Mouse (Mus musculus) retina, adult 2 months (tissue): ENCODE measurements around the gene 5430419D17Rik.
A peak's percentile ranks its signal among the peaks of the same experiment; 100 is the strongest.

Experiments used
- DNase-seq: peaks from one replicate; pipeline ENCODE4 v3.0.0-alpha.2; 2012; ENCODE audit warnings: low read depth, low spot score

Gene 5430419D17Rik

DNA sequence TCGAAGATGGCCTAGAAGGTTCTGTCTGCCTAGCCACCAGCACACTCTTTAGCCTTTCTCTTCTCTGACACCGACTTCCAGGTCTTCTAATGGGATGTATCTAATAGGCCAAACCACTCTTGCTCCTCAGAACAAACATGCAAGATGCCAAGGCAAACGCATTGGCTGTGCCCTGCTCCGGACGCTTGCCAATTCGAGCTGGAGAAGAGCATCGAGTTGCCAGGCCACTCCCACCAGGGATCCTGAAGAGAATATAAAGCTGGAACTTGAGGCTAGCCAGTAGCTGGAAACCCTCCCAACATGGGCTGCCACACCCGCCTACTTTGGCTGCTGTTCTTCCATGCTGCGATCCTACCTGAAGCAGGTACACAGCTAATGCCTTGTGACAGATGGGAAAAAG is at the start of gene 5430419D17Rik:
TSS of gene 5430419D17Rik (plus strand) at position 282 of the 400 bp plus-strand sequence.
- no peak for DNase-seq

DNA sequence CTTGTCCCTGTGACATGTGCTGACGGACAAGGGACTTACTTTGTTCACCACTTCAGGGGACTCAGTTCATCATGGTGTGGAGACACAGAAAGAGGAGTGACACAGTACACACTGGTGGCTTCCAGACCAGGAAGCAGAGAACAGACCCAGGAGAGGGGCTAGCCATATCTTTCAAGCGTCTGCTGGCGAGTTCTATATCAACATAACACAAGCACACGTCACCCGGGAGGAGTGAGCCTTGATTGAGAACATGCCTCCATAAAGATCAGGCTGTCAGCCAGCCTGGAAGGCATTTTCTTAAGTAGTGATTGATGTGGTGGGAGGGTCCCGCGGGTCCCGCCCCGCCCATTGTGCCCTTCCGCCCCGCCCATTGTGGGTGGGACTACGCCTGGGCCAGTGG is 44.2 kb upstream of the 5430419D17Rik start:
- no peak for DNase-seq

DNA sequence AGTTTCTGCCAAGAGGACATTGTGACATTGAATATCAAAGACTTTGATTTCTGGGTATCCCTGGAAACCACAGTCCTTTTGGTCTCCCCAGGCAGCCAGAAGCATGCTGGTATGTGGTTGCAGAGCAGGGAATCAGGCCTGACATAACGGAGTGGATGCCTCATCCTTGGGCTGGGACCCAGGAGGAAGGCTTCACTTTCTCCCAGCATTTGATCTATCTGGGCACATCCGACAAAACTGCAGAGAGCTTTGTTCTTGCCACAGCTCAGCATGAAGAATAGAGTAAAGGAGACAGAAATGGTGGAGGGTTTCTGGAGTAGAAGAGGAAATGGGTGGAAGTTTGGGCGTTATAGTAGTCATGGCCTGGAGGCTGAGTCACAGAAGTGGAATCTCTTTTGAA is 41.0 kb upstream of the 5430419D17Rik start:
- DNase-seq, result no peak

DNA sequence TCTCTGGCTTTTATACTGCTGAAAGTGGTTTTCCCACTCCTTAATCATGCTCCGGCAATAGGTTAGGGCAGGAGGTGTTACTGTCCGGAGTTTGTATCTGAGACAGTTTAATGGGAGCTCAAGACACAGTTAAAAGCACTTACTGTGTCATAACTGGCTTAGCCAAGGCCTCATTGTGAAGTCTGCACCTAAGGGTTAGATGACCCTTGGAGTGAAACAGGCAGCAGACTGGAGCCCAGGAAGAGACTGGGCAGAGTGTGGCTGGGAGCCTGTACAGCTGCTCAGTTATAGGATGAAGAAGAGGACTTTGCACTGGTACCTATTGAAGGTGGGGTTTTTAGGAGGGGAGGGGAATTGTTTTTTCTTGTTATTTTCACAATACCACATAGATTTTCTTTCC is 28.0 kb upstream of the 5430419D17Rik start, which contains the start of gene 4933402N03Rik:
TSS of gene 4933402N03Rik (minus strand) at position 101 of the 400 bp plus-strand sequence.
- no peak for DNase-seq

DNA sequence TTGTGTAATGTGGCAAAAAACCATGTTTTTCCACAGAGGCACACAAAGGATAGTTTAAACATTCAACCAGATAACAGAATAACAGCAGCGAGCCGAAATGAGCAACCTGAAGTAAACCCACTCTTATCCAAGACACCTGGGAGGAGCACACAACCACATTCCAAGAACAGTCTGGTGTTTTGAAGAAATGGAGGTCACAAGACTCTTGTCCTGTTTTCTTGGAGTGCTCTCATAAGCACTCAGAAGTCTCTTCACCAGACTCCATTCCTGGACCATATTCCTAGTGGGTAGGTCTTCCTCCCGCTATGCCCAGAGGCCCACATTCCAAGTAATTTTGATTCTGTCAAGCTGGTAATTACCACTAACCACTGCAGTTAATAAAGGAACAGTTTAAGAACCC is 24.0 kb upstream of the 5430419D17Rik start:
- no peak for DNase-seq

DNA sequence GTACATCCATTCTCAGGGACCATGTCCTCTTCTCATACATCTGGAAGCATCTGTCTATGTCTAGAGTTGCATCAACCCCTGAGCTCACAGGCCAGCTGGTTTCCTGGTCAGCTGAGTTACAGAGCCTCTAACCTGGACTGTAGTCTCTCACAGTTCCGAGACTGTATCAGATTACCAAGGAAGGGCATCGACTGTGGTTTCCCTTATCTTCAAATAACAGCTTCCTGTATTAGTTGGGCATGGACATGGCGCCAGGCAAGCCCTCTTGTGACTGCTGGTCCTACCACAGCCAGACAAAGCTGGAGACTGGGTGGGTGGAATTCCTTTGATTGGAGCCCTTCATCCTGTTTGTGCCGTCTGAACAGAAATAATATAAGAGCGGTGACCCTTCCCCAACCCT is 21.2 kb upstream of the 5430419D17Rik start:
- no peak for DNase-seq

DNA sequence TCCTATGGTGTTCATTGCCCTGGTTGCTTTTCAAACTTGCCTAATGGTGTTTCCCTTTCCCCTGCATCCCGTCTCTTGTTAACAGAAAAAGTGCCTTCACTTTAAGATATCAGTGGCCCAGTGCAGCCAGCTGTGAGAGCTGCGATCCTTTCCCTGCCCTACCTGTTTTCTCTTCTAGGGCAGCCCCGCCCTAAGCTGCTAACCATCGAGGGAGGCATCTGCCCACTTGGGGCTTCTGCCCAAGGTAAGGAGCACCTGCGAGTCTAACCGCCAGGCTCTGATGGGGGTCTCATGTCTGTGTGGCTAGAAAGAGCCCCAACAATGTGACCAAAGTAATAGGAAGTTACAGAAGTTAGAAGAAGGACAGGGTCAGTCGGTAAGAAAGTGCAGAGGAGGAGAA is 12.0 kb upstream of the 5430419D17Rik start:
- DNase-seq, result no peak

DNA sequence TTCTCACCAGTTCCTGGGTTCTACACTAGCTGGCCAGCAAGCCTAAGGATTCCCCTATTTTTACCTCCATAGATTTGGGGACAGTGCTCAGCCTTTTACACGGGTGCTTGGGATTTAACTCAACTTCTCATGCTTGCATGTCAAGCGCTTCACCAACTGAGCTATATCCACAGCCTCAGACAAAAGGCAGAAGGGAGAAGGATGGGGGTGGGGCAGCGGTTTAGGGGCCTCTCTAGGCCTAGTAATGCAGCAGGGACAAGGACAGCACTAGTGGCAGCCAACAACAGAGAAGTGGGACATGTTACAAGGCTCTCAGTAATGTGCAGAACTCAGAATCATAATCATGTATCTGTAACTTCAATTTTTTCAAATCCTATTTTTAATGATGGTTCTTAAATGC is 6.4 kb upstream of the 5430419D17Rik start:
- DNase-seq, result no peak

DNA sequence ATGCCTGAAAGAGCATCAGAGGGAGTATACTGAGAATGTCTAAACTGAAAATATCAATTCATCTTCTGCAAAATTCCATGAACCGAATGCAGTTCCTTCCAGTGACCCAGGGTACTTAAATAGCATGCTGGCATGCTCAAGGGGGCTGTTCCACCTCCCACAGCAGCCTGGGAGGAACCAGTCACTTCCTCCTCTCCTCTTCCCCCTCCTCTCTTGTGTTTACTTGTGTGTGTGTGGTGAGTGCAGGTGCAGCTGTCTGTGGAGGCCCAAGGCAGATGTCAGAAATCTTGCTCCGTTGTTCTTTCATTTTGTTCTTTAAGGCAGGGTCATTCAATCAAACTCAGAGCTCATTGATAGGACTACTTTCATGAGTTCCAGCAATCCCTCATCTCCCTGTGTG is 5.1 kb upstream of the 5430419D17Rik start:
- no peak for DNase-seq

DNA sequence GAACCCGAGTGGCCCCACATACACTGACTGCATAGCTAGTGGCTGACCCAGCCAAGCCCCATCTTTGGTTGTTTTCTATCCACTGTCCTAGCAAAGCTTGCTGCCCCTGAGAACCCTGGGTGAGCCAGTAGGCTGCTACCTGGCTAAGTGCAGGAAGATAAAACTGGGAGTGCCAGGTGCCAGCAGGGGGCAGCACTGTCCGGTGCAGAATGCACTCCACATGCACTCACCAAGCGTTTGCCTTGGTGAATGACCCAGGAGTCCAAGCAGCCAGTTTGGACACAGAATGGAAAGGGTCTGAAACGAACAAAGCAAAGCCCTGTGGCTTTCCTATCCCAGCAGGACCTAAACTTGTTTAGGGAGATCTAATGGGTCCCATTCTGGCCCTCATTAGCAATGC is 8.5 kb downstream of the 5430419D17Rik start:
- peak; percentile 63 for DNase-seq

DNA sequence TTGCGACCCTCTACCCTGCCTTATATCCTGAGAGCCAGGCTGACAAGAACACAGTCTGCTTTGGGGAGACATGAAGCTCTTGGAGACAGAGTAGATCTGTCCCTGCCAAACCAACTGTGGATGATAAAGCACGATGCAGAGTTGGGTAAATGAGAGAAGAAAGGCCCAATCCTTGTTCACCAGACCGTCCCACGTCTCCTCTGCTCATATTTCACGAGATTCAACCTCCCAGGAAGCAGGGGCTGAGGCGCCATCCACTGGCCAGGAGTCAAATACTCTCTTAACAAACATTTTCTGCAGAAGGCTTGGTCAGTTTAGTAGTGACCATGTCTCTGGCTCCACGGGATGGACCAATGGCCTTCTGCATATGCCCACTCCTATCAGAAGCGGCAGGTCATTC is 10.1 kb downstream of the 5430419D17Rik start:
- no peak for DNase-seq

DNA sequence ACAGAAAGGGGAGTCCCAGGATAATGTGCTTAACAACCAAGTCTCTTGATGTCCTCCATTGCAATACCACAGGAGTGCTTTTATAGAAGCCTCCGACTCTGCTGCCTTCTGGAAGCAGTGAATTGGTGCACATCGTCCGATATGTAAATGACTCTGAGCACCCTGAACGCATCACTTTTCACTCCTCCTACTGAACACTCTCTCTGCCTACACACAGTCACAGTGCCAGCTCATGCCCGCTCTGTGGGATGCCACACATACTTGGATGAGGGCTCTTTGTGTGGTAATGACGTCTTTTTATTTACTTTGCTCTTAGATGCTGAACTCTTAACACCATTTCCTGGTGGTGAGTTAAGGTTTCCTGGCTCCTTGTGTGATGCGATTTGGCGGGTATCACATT is 12.8 kb downstream of the 5430419D17Rik start:
- DNase-seq, result no peak

DNA sequence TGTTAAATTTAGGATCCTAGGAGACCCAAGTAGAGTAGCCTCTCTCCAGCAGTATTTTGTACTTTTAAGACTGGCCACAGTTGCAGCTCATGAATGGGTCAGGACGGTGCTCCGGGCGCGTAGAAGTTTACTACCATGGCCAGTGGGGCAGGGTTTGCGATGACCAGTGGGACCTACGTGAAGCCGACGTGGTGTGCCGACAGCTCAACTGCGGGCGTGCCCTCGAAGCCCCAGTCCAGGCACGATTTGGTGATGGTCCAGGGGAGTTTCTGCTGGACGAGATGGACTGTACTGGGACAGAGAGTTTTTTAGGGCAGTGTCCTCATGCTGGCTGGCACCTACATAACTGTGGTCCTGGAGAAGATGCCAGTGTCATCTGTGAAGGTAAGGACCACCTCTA is 13.8 kb downstream of the 5430419D17Rik start:
- no peak for DNase-seq

DNA sequence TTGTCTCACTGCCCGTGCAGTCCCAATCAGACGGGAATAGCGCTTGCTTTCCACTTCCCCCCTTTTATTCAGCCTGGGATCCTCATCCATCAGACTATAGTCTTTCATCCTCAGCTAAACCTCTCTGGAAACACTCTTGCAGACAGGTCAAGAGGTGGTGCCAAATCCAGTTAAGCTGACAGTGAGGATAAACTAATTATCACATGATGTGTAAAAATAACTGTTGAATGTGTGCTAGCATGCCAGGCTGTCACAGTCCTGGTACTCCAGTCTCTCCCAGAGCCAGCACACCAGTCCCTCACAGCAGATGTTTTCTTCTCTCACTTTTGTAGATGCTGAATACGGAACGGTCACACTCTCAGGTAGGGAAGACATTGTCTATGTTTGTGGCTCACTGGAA is 48.9 kb downstream of the 5430419D17Rik start:
- peak; percentile 57 for DNase-seq

DNA sequence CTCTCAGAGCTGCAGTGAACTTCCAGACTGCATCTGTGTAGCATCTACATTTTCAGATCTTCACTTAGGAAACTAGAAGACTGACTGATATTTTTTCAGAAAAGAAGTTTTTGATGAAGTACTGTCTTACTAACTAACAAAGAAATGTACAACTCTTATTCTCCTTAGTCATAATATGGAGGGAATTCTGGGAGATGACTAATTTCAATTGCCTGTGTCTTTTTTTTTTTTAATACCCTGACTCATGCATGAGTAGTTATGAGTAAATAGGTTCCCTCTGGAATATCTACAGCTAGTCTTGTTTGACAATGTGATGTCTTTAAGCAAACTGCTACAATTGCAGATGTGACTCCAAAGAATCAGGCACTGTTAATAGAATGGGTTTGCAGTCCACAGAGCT is 61.9 kb downstream of the 5430419D17Rik start:
- DNase-seq, result no peak

DNA sequence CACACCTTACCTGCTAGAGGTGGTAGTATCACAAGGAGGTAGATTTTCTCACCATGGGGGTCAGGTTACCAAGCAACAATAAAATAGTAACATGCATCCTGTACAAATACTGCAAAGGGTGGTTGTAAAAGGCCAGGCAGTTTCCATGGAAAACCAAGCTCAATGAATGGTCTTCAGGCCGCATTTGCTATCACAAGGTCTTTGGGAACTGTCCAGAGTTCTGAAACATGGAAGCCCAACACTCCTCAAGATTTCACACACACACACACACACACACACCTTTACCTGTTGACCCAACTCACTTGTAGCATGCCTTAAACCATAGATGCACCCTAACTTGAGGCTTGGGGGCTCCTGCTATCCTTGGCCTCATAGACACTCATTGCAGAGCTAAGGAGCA is 70.8 kb downstream of the 5430419D17Rik start:
- no peak for DNase-seq

DNA sequence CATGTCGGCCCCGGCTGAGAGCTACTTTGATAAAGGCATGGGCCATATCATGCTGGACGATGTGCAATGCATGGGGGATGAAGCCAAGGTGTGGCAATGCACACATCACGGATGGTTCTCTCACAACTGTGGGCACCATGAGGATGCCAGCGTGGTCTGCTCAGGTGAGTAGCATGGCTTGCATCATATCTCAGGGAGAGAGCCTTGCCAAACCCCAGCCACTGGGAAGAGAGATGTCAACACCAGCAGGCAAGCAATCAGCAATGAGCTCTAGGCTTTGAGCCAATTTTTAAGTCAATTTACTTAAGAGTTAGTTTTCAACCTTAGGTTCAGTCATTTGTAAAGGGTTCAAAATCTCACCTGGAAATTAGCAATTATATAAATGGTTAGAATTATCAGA is 82.6 kb downstream of the 5430419D17Rik start:
- DNase-seq, result no peak

DNA sequence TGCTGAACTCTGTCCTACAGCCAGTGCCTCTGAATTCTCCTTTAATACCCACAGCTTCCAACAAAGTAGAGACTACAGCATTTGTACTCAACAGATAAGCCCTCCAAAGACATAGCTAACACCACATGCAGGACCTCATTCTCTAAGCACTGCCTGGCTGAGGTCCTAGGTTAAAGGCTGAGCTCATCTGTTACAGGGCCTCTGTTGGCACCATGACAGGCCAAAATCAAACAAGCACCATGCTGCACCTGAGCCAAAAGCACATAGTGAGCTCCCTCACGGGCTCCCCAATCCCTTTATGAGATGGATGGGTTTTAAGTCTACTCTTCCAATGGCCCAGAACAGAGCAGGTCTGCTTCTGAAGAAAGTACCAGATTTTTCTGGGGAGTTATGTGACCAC is 83.1 kb downstream of the 5430419D17Rik start:
- DNase-seq, result no peak

DNA sequence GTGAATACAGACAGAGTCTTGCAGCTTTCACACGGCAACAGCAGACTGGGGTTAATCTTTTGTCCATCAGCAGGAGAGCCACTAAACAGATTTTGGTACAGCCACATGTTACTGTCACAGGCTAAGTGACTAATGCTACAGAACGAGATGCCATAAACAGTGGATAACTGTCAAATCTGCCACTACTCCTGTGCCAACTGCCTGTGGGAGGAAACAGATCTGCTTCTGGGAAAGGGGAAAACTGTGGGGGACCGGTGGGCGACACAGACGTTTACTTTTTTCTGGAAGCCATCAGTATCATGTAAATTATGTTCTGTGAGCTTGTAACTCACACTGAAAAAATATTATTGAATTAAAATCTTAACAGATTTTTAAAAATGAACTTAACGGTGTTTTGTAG is 86.7 kb downstream of the 5430419D17Rik start:
- DNase-seq, result no peak

DNA sequence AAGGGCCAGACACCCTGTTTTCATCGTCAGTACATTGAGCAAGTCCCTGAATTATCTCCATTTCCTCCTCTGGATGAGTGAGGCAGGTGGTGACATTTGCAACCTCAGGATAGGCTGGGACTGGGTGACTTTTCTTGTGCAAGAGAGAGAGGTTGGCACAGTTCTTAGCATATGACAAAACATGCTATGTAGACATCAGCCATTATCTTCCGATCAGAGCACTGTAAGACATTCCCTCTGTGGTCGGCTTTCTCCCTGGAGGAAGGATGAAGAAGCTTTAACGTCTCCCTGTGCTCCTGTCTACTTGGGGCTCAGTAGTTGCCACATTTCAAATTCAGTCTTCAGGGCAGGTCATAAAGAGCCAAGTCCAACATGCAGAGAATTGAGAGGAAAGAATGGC is 90.0 kb downstream of the 5430419D17Rik start:
- no peak for DNase-seq

DNA sequence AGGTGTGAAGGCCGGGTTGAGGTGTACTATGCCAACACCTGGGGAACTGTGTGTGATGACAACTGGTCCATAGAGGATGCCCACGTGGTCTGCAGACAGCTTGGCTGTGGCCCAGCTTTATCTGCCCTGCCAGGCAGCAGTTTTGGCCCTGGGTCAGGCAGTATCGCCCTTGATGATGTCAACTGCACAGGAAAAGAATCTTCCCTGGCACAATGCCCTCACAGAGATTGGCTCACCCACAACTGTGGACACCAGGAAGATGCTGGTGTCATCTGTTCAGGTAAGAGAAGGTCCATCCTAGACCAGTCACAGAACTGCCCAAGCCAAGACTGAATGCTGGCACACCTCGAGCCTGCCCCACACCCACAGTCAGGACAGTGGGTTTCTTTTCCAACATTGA is 91.6 kb downstream of the 5430419D17Rik start:
- DNase-seq, result no peak

DNA sequence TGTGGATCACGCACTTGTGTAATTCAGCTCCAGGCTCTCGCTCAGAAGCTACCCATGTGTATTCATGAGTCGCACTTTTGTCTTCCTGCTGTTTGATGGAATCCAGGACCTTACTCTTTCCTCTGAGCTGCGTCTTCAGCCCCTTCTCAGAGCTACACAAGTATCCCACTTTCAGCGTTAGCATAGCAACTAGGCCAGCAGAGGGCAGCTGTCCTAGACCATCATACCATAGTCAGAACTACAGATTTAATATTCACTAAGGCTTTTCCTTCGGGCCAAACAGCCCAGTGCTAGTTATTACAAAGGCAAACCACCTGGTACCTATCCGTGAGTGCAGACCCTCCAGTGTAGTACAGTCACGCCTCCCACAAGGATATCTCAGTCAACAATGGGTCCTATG is 122.9 kb downstream of the 5430419D17Rik start:
- DNase-seq, result no peak

DNA sequence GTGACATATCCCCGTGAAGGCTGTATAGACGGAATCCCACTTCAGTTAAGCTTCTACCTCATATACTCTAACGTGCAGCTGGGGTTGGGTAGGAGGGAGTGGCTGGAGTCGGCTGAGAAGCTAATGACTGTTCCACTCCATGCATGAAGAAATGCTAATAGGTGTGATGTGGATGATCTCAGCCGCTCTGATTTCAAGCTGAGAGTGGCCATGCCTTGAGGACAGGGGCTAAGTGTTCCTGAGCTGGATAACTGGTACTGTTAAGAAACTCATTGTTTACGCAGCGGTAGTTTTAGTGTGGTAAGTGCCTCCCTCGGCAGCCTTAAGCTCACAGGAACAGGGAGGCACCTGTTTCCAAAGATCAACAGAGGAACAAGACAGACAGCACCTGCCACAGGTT is 129.1 kb downstream of the 5430419D17Rik start:
- no peak for DNase-seq

DNA sequence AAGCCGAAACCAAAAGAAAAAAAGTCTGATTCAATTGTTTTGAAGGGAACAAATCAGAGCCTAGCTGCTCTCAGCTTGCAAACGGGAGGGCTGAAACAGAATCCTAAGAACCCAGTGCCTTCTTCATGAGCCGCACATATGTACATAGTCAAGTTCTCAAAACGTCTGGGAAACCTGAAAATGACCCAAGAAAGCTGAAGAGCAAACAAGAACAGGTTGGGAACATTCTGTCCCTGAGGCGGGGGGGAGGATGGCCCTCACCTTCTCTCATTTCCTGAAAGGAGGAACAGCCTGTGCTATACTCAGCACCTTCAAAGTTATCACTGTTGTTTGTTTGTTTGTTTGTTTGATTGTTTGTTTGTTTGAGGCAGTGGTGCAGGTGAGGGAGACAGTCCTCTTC is 132.5 kb downstream of the 5430419D17Rik start:
- DNase-seq, result no peak

DNA sequence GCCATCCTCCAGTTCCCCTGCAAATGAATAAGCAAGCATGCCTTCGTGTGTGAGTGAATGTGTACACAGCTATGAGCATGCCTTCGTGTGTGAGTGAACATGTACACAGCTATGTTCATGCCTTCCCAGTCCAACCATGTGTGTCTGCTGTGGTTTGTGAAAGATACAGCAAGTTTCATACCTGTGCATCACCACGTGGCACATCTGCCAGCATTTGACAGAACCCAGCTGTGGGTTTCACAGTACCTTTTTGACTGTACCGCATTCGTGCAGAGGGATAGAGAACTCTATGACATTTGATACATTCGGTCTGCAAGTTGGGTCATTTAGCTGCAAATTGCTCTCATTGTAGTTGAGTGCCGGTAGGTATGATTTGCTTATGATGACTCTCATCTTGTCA is 140.3 kb downstream of the 5430419D17Rik start:
- DNase-seq, result no peak
